20 mouse cellular contexts compared by ENCODE assay signal in genomic region chr13:49398191-49398590, GRCm38 (mm10).
"Had no signal": no experiment of that assay in that cellular context is flagged by ENCODE, and none has a peak within 500 bp of the region (broad histone marks: within the 10 kb centered on the region; RNA-seq: fewer than 3 reads in every experiment).

No protein-coding gene starts in this region.

- H3K4me2 ChIP-seq: liver, embryonic 12.5 days; liver, embryonic 15.5 days; lung, embryonic 15.5 days; midbrain, embryonic 13.5 days; neural tube, embryonic 13.5 days had no signal

- H3K27ac ChIP-seq: kidney, postnatal 0 days; layer of hippocampus, adult 2 months; left cerebral cortex, adult 2 months; liver, embryonic 12.5 days; liver, embryonic 15.5 days; lung, embryonic 15.5 days; midbrain, embryonic 10.5 days; midbrain, embryonic 13.5 days; neural tube, embryonic 13.5 days had no signal

- H3K4me3 ChIP-seq: layer of hippocampus, adult 2 months; left cerebral cortex, adult 2 months; liver, embryonic 12.5 days; liver, embryonic 15.5 days; lung, embryonic 15.5 days; midbrain, embryonic 10.5 days; midbrain, embryonic 13.5 days; myocyte; neural tube, embryonic 13.5 days had no signal

- ATAC-seq: liver, embryonic 12.5 days; midbrain, embryonic 13.5 days; midbrain, embryonic 16.5 days had no signal

- H3K36me3 ChIP-seq: liver, embryonic 12.5 days; liver, embryonic 15.5 days; lung, embryonic 15.5 days; midbrain, embryonic 10.5 days had no signal

- H3K27me3 ChIP-seq: liver, embryonic 12.5 days; liver, embryonic 15.5 days; lung, embryonic 15.5 days; midbrain, embryonic 13.5 days; neural tube, embryonic 13.5 days had no signal

- H3K4me1 ChIP-seq: lung, embryonic 15.5 days; midbrain, embryonic 10.5 days; midbrain, embryonic 13.5 days; neural tube, embryonic 13.5 days had no signal

- H3K9ac ChIP-seq: liver, embryonic 12.5 days; liver, embryonic 15.5 days; lung, embryonic 15.5 days; midbrain, embryonic 13.5 days; neural tube, embryonic 13.5 days had no signal

- DNase-seq: kidney, adult 2 months; kidney, postnatal 25 days; layer of hippocampus, adult 9-11 months; lung, adult 18-20 months; lung, postnatal 10 days; lung, postnatal 36 days; retina, postnatal 1 day; thymus, adult 18-20 months; thymus, postnatal 36 days had no signal

- H3K9me3 ChIP-seq: liver, embryonic 12.5 days; liver, embryonic 15.5 days; lung, embryonic 15.5 days; midbrain, embryonic 13.5 days; neural tube, embryonic 13.5 days had no signal
